Mouse (Mus musculus): Measurements from ENCODE around the gene Bpnt1.
A peak's percentile ranks its signal among the peaks of the same experiment; 100 is the strongest.
"Not testable (repeated sequence)": the region's sequence is repeated elsewhere in the genome, so short reads cannot be mapped to it uniquely, and the experiment has no call there.

Gene Bpnt1

GRCm38 (mm10) chr1:185331983-185332430 is at the start of gene Bpnt1:
Bpnt1 (plus strand) TSS chr1:185332149.
- DNase-seq: peak; percentile 89

DNA sequence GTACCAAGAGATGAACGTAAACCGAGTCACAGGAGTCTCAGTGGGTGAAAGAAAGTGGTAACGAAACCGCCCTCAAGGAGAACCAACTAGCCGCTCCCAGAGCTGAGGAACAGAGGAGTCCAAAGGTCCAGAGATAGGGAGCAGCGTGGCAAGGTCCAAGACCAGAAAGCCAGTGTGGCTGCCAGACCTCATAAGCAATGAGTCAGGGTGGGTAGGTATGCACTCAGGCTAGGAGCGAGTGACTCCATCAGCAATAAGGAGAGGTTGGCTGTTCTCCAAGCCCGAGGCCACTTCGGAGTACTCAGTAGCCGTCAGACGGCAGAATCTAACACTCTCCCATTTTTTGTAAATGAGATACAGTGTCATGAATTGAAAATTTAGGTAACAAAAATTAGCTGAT is 49.1 kb upstream of the Bpnt1 start:
- no peak for DNase-seq

DNA sequence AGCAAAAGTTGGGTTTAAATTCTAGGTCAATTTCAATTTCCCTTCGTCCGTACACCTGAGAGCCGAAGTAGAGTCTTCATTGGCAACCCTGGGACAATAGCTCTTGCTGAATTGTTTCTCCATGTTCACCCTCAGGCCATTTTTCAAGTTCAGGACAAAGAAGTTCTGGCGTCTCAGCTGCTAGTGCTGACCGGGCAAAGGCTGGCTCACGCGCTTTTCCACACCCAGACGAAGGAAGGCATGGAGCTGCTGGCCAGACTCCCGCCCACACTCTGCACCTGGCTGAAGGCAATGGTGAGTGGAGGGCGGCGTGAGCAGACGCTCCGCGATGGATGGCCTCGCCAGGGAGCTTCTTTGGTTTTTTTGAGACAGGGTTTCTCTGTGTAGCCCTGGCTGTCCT is 48.7 kb upstream of the Bpnt1 start:
- DNase-seq: no peak

DNA sequence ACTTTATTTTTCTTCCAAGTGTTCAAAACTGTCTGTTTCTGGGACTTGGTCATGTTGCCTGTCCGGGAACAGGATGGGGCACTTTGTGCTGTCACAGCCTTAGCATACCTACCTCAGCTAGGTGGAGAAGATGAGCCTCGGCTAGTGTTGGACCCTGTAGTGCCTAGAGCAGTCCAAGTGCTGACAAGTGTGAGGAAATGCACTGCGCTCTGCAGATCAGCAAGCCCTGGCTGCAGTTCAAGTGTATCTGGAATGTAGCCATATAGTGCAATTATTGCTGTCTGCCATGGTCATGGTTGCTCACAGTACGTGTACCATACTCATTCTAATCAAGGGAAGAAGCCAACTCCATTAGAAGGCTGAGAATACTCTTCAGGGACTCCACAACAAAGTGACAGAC is 47.2 kb upstream of the Bpnt1 start:
- DNase-seq: no peak

DNA sequence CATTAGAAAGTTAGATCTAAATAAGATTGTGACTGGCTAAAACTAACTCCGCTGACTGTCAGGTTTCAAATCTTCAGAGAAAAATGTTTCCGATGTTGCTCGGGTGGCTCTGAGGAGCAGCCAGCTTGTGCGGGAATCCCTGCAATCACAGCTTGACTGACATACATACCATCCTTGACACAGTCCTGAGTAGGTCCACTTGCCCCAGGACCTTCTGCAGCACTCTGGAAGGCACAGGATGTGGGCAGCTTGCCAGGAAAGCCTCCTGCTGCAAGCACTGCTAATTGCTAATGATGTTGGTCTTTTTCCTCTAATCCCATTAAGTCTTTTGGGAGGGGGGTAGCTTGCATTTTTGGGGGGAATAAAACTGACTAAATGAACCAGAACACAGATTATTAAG is 46.8 kb upstream of the Bpnt1 start:
- DNase-seq: peak; percentile 33

DNA sequence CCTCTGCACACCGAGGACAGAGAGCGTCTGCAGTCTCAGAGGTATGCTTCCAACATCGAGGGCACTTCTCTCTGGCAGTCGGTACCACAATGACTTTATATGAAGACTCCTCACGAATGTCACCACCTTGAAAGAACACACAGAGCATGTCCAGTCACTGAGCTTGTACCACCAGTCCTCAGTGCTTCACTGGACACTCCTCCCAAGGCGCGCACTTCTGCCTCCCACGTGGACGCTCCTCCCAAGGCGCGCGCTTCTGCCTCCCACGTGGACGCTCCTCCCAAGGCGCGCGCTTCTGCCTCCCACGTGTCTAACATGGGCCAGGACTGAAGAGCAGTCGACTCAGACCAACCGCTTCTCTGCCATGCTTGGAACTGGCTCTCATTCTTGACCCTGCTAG is 44.9 kb upstream of the Bpnt1 start:
- no peak for DNase-seq

DNA sequence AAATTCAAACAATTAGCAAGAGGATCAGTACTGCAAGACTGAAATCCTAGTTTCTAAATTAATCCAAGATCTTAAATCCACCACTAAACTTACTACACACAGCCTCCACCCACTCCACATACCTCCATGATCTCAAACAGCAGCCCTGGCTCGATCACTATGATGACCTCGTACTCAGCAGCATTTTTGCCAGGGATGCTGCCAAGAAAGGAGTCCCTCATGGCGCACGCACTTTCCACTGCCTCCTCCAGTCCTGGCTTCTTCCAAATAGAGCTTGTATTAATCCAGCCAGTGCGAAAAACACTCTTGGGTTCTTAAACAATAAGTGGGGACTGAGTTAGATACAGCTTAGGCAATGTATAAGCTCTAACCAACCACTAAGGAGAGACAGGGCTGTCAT is 42.7 kb upstream of the Bpnt1 start:
- DNase-seq: no peak

- DNase-seq: no peak
These were observed 40.6 kb upstream of the Bpnt1 start for GRCm38 (mm10) chr1:185291336-185291735.

GRCm38 (mm10) chr1:185292646-185293360 is 39.1 kb upstream of the Bpnt1 start:
- no peak for DNase-seq

GRCm38 (mm10) chr1:185296850-185297249 is 35.1 kb upstream of the Bpnt1 start:
- DNase-seq: no peak

DNA sequence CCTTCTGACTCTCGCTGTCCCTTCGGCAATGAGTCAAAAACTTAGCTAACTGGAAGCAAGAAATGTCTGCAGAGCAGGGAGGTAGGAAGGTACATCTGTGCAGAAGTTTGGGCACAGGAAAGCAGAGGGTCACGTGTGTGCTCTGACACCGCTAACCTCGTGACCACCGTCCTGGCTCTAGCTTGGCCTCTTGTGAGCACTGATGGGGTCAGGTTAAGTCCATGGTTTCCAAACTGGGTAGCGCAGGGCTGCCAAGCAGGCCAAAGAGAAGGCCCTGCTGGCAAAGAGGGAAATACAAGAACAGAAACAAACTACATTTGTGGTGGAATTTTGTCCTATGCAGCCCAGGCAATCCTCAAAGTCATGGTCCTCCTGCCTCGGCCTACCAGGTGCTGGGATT is 33.5 kb upstream of the Bpnt1 start:
- no peak for DNase-seq

- DNase-seq: no peak
These were observed 29.1 kb upstream of the Bpnt1 start for GRCm38 (mm10) chr1:185302816-185303215.

GRCm38 (mm10) chr1:185306836-185307235 is 25.1 kb upstream of the Bpnt1 start:
- no peak for DNase-seq

DNA sequence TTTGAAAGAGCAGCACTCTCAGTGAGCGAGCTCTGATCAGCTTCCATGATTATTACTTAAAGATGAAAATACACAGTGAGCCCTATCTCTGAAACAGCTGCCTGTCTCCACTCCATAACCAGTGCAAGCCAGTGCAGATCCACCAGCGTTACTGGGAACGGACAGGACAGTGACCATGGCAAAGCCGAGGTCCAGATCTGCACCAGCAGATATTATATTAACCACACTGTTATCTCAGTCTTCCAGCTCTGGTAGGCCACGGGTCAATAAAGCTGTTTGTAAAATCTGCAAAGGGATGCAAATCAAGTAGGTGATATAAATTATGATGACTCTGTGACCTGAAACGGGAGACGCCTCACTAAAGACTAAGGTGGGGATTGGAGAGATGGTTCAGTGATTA is 24.3 kb upstream of the Bpnt1 start:
- no peak for DNase-seq

GRCm38 (mm10) chr1:185308334-185308733 is 23.6 kb upstream of the Bpnt1 start:
- DNase-seq: no peak

- no peak for DNase-seq
These were observed 23.0 kb upstream of the Bpnt1 start for GRCm38 (mm10) chr1:185308908-185309307.

GRCm38 (mm10) chr1:185311949-185312348 is 20.0 kb upstream of the Bpnt1 start:
- DNase-seq: no peak

DNA sequence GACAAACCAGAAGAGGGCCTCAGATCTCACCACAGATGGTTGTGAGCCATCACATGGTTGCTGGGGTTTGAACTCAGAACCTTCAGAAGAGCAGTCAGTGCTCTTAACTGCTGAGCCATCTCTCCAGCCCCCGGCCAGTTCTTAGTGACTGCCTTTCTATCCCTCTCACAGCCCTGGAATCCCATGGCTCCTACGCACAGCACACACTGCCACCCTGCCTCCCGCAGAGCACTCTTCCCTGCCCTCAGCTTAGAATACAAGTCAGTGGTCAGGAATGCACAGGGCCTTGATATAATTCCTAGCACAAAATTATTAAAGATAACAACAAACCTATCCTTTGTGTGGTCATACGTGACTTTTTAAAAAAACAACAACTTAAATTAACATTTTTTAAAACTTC is 17.4 kb upstream of the Bpnt1 start:
- DNase-seq: no peak

GRCm38 (mm10) chr1:185315846-185316568 is 15.9 kb upstream of the Bpnt1 start:
- DNase-seq: no peak

GRCm38 (mm10) chr1:185327754-185328345 is 4.1 kb upstream of the Bpnt1 start:
- not testable (repeated sequence) for DNase-seq

DNA sequence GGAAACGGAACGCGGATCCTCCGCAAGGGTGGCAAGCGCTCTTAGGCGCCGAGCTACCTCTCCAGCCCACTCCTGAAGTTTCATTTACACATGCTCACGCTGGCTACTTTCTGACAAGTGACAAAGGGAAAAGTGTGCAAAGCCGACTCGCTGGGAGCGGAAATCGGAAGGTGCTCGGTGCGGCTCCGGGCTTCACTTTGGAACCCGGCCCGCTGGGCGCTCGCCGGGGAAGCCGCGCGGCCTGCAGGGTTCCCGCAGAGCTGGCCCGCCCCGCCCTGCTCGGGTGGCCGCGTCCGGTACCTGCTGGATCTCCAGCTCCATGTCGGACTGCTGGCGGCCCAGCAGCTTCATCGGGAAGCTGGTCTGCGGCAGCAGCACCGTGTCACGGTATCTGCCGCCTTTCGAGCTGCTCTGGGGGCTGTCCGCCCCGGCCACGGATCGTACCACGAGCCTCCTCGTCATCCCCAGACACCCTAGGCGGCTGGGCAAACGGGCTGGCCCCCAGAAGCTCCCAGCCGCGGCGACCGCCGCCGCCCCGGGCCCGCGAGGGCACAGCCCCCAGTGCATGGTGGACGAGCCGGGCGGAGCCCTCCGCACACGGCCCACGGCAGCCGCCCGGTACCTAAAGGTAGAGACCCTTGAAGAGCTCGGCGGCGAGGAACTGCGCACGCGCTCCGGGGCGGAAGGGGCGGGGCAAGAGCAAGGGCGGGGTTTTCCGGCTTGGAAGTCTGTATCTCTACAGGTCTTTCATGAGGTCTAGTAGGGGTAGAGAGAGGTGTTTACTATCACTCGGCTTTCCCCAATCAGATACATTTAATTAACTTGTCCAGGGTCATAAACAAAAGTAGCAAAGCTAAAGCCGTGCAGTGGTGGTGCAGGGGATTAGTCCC is 3.0 kb upstream of the Bpnt1 start, which contains the start of gene Iars2:
TSS of gene Iars2 (minus strand) at position 676 of the 890 bp plus-strand sequence.
- DNase-seq: peak; percentile 95

DNA sequence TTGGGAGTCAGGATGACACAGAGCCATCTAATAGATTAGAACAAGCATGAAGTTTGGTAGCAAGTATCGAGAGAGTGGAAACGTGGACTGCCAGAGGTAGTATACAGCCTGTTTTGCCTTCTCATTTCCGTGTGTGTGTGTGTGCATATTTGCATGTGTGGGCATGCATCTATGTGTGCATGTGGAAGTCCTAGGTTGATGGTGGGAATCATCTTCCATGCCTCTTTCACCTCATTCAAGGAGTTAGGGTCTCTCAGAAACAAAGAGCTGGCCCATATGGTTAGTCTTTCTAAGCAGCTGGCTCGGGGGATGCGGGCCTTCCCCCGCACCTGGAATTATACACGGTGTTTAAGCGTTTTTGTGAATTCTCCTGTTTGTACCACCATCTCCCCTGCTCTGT is 2.1 kb upstream of the Bpnt1 start:
- no peak for DNase-seq

- DNase-seq: no peak
These were observed 585 bp upstream of the Bpnt1 start for GRCm38 (mm10) chr1:185331364-185331763.

Measured in liver (tissue).